8 mouse cellular contexts compared by ENCODE assay signal in the genomic region with DNA sequence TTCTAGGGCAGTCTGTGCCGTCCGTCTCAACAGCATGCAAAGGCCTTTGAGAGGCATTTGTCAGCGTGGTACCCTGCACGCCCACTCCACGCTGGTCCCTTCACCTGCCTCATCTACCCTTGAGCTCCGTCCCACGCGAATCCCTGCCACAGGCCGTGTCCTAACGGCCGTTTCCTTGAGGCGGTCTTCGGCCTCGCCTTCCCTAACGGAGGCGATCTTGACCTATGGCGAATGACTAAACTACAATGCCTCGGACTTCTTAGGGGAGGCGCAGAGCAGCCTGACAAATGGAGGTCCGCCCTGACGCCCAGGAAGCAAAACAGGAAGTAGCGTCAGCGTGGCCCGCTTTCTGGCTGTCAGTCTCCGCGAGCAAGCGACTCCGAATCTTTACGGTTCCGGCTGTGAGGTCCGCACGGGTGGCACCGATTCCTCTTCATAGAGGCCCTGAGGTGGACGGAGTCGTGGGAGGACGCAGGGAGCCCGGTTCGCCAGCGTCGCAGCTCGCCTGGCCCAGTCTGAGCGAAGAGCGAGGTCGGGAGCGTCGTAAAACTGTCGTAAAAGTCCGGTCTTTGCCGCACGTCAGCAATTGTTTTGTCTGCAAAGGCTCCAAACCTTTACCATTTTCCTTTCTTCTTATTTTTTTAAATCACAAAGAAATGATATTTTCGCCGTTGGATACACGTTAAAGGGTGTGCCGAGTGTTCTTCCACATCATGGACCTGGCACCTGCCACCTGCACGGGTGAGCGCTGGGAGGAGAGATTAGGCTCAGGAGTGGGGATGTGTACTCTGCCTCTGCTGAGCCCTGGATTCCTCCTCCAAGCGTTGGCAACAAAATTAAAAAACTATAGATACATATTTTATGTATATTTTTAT. TPM values are rescaled to one million over a fixed set of nuclear protein-coding genes. Genes with fewer than 3 reads are reported as not detected.
DNase-seq lines count a peak whose midpoint lies in the region; ATAC-seq lines count a peak whose summit lies in the region.

No protein-coding gene starts in this region.

- peak; percentile 94 for ATAC-seq in inflammation-experienced regulatory T-cells, adult 6 months
- ATAC-seq in megakaryocyte-erythroid progenitor cell, adult 5-6 weeks (replicated peaks; ENCODE audit: low FRiP score, low TSS enrichment, poor library complexity, severe bottlenecking), result peak; percentile 97

- peak; percentile 91 to 98 for DNase-seq in adrenal gland, adult (ENCODE audit: inconsistent age in 2 of 2, low spot score in 1 of 2)
- peak; percentile 93 for DNase-seq in embryo, embryonic 10.5 days (ENCODE audit: low spot score)
- peak; percentile 83 for DNase-seq in gastrocnemius, postnatal 14 days
- DNase-seq in left cerebral cortex, postnatal 10 days (ENCODE audit: extremely low spot score in 1 of 2, low spot score in 2 of 2), result peak; percentile 82 to 90
- DNase-seq in right cerebral cortex, postnatal 25 days, result peak; percentile 90
- DNase-seq in urinary bladder, postnatal 4 days (ENCODE audit: low spot score in 2 of 2), result peak; percentile 80 to 88

- intact Hi-C loops in gastrocnemius, postnatal 14 days (cut with DNase I; ENCODE audit: low total_unique reads), result no loop called here
- intact Hi-C loops in left cerebral cortex, postnatal 10 days (cut with DNase I), result no loop called here

RNA-seq across cellular contexts. Expression of a gene that starts 26.2 kb away (rescaled TPM):
- 1 to 10 TPM; 4.1 to 4.4 TPM for total RNA-seq in gastrocnemius, postnatal 14 days (2021)
- 10 to 100 TPM in 2 of 3 experiments, 1 to 10 TPM in 1; 7.2 to 15.1 (median 14.0) TPM for polyA plus RNA-seq in inflammation-experienced regulatory T-cells, adult 6 months (2017; shearing (Covaris generic))
- total RNA-seq in left cerebral cortex, postnatal 10 days (2021), result 10 to 100 TPM; 33.9 to 35.9 TPM
- 7.8 and 10.1 TPM in 2 replicates for total RNA-seq in megakaryocyte-erythroid progenitor cell, adult 5-6 weeks (2014; fragmentation: Nextera tagmentation)
- total RNA-seq in megakaryocyte-erythroid progenitor cell, adult 5-6 weeks (2017), result 6.6 and 8.8 TPM in 2 replicates

RNA-seq across cellular contexts. Expression of a gene that starts 35.3 kb away (rescaled TPM):
- 100 to 1,000 TPM; 172 to 182 TPM for total RNA-seq in gastrocnemius, postnatal 14 days (2021)
- 100 to 1,000 TPM; 323 to 416 (median 337) TPM for polyA plus RNA-seq in inflammation-experienced regulatory T-cells, adult 6 months (2017; shearing (Covaris generic))
- total RNA-seq in left cerebral cortex, postnatal 10 days (2021), result 100 to 1,000 TPM; 326 to 331 TPM
- total RNA-seq in megakaryocyte-erythroid progenitor cell, adult 5-6 weeks (2014; fragmentation: Nextera tagmentation), result 379 and 438 TPM in 2 replicates
- total RNA-seq in megakaryocyte-erythroid progenitor cell, adult 5-6 weeks (2017), result 101 and 188 TPM in 2 replicates

RNA-seq across cellular contexts. Expression of a gene that starts 37.2 kb away (rescaled TPM):
- total RNA-seq in gastrocnemius, postnatal 14 days (2021), result 1 to 10 TPM; 5.7 to 6.6 TPM
- polyA plus RNA-seq in inflammation-experienced regulatory T-cells, adult 6 months (2017; shearing (Covaris generic)), result 10 to 100 TPM; 21.7 to 59.5 (median 54.3) TPM
- total RNA-seq in left cerebral cortex, postnatal 10 days (2021), result 10 to 100 TPM; 18.0 to 19.5 TPM
- 19.6 and 24.5 TPM in 2 replicates for total RNA-seq in megakaryocyte-erythroid progenitor cell, adult 5-6 weeks (2014; fragmentation: Nextera tagmentation)
- total RNA-seq in megakaryocyte-erythroid progenitor cell, adult 5-6 weeks (2017), result 2.6 and 3.8 TPM in 2 replicates

RNA-seq across cellular contexts. Expression of a gene that starts 44.6 kb away (rescaled TPM):
- 10 to 100 TPM; 14.6 to 15.5 TPM for total RNA-seq in gastrocnemius, postnatal 14 days (2021)
- polyA plus RNA-seq in inflammation-experienced regulatory T-cells, adult 6 months (2017; shearing (Covaris generic)), result 10 to 100 TPM; 23.0 to 29.3 (median 23.6) TPM
- 10 to 100 TPM; 38.7 to 40.0 TPM for total RNA-seq in left cerebral cortex, postnatal 10 days (2021)
- total RNA-seq in megakaryocyte-erythroid progenitor cell, adult 5-6 weeks (2014; fragmentation: Nextera tagmentation), result 15.2 and 18.6 TPM in 2 replicates
- total RNA-seq in megakaryocyte-erythroid progenitor cell, adult 5-6 weeks (2017), result 11.5 and 18.2 TPM in 2 replicates

Comparison
In these comparisons a context has a peak if more than half of its experiments do, and no peak if none do; other contexts are left out.
1. Peak in every context shown above with its lines: DNase-seq and ATAC-seq.